Mouse (Mus musculus): Measurements from ENCODE around the gene Exosc5.

Gene Exosc5

GRCm38 (mm10) chr7:25680514-25681258 lies 21.7 kb downstream of the Exosc5 start, which contains the start of gene B9d2:
B9d2 (plus strand) TSS chr7:25680780.
- Histone ChIP-seq H3K36me3 (ENCODE audit: control insufficient read depth, insufficient read depth, low read length, poor library complexity, severe bottlenecking) (no peaks in the 10 kb centered on the region), H3K27me3 (ENCODE audit: control insufficient read depth, insufficient read depth, low read length, poor library complexity, severe bottlenecking) (no peaks in the 10 kb centered on the region)
- DNase-seq (ENCODE audit: low read depth, low spot score): peak; percentile 98

- no peaks in the 10 kb centered on the region; the same call in 1 of the 2 replicates for H3K36me3 ChIP-seq (ENCODE audit: control insufficient read depth, insufficient read depth, low read length, poor library complexity, severe bottlenecking)
- DNase-seq (ENCODE audit: low read depth, low spot score): peak; percentile 58
- H3K27me3 ChIP-seq (ENCODE audit: control insufficient read depth, insufficient read depth, low read length, poor library complexity, severe bottlenecking): no peaks in the 10 kb centered on the region
Measured at GRCm38 (mm10) chr7:25681341-25682231, 22.6 kb downstream of the Exosc5 start.

- Histone ChIP-seq H3K36me3 (ENCODE audit: control insufficient read depth, insufficient read depth, low read length, poor library complexity, severe bottlenecking) (no peaks in the 10 kb centered on the region; the same call in 1 of the 2 replicates), H3K27me3 (ENCODE audit: control insufficient read depth, insufficient read depth, low read length, poor library complexity, severe bottlenecking) (no peaks in the 10 kb centered on the region)
- DNase-seq (ENCODE audit: low read depth, low spot score): peak; percentile 85
Measured at GRCm38 (mm10) chr7:25683474-25684180, 24.7 kb downstream of the Exosc5 start.

- no peak for DNase-seq (ENCODE audit: low read depth, low spot score)
- Histone ChIP-seq H3K36me3 (ENCODE audit: control insufficient read depth, insufficient read depth, low read length, poor library complexity, severe bottlenecking) (no peaks in the 10 kb centered on the region; the same call in 1 of the 2 replicates), H3K27me3 (ENCODE audit: control insufficient read depth, insufficient read depth, low read length, poor library complexity, severe bottlenecking) (no peaks in the 10 kb centered on the region)
Measured at GRCm38 (mm10) chr7:25684659-25685058, 25.7 kb downstream of the Exosc5 start.

GRCm38 (mm10) chr7:25685926-25686470 lies 27.0 kb downstream of the Exosc5 start:
- Histone ChIP-seq H3K36me3 (ENCODE audit: control insufficient read depth, insufficient read depth, low read length, poor library complexity, severe bottlenecking) (no peaks in the 10 kb centered on the region; the same call in none of the 2 replicates), H3K27me3 (ENCODE audit: control insufficient read depth, insufficient read depth, low read length, poor library complexity, severe bottlenecking) (no peaks in the 10 kb centered on the region)
- DNase-seq (ENCODE audit: low read depth, low spot score): no peak

- Histone ChIP-seq H3K27me3 (ENCODE audit: control insufficient read depth, insufficient read depth, low read length, poor library complexity, severe bottlenecking) (no peaks in the 10 kb centered on the region), H3K36me3 (ENCODE audit: control insufficient read depth, insufficient read depth, low read length, poor library complexity, severe bottlenecking) (peaks cover under 1% of the 10 kb centered on the region)
- peak; percentile 94 for DNase-seq (ENCODE audit: low read depth, low spot score)
Measured at GRCm38 (mm10) chr7:25686680-25687531, 27.9 kb downstream of the Exosc5 start, which contains the start of gene Tgfb1. Tgfb1 (plus strand) TSS chr7:25687002.

GRCm38 (mm10) chr7:25687811-25688401 lies 28.9 kb downstream of the Exosc5 start:
- DNase-seq (ENCODE audit: low read depth, low spot score): peak; percentile 72

GRCm38 (mm10) chr7:25688810-25689586 lies 30.0 kb downstream of the Exosc5 start:
- Histone ChIP-seq H3K27me3 (ENCODE audit: control insufficient read depth, insufficient read depth, low read length, poor library complexity, severe bottlenecking) (no peaks in the 10 kb centered on the region), H3K36me3 (ENCODE audit: control insufficient read depth, insufficient read depth, low read length, poor library complexity, severe bottlenecking) (peaks cover 13% of the 10 kb centered on the region)
- peak; percentile 93 for DNase-seq (ENCODE audit: low read depth, low spot score)

More at GRCm38 (mm10) chr7:25687811-25688401, 28.9 kb downstream of the Exosc5 start:
- H3K36me3 ChIP-seq (ENCODE audit: control insufficient read depth, insufficient read depth, low read length, poor library complexity, severe bottlenecking): peaks cover 9% of the 10 kb centered on the region
- H3K27me3 ChIP-seq (ENCODE audit: control insufficient read depth, insufficient read depth, low read length, poor library complexity, severe bottlenecking): no peaks in the 10 kb centered on the region

- no peak for DNase-seq (ENCODE audit: low read depth, low spot score)
- H3K36me3 ChIP-seq (ENCODE audit: control insufficient read depth, insufficient read depth, low read length, poor library complexity, severe bottlenecking): peaks cover 16% of the 10 kb centered on the region
Measured at GRCm38 (mm10) chr7:25689603-25690021, 30.6 kb downstream of the Exosc5 start.

GRCm38 (mm10) chr7:25690051-25690450 lies 31.1 kb downstream of the Exosc5 start:
- H3K36me3 ChIP-seq (ENCODE audit: control insufficient read depth, insufficient read depth, low read length, poor library complexity, severe bottlenecking): peaks cover 16% of the 10 kb centered on the region
- H3K27me3 ChIP-seq (ENCODE audit: control insufficient read depth, insufficient read depth, low read length, poor library complexity, severe bottlenecking): no peaks in the 10 kb centered on the region
- no peak for DNase-seq (ENCODE audit: low read depth, low spot score)

More at GRCm38 (mm10) chr7:25689603-25690021, 30.6 kb downstream of the Exosc5 start:
- no peaks in the 10 kb centered on the region for H3K27me3 ChIP-seq (ENCODE audit: control insufficient read depth, insufficient read depth, low read length, poor library complexity, severe bottlenecking)

GRCm38 (mm10) chr7:25694104-25694503 lies 35.1 kb downstream of the Exosc5 start:
- Histone ChIP-seq H3K27me3 (ENCODE audit: control insufficient read depth, insufficient read depth, low read length, poor library complexity, severe bottlenecking) (no peaks in the 10 kb centered on the region), H3K36me3 (ENCODE audit: control insufficient read depth, insufficient read depth, low read length, poor library complexity, severe bottlenecking) (peaks cover 30% of the 10 kb centered on the region)
- no peak for DNase-seq (ENCODE audit: low read depth, low spot score)

- Histone ChIP-seq H3K27me3 (ENCODE audit: control insufficient read depth, insufficient read depth, low read length, poor library complexity, severe bottlenecking) (no peaks in the 10 kb centered on the region), H3K36me3 (ENCODE audit: control insufficient read depth, insufficient read depth, low read length, poor library complexity, severe bottlenecking) (peaks cover 34% of the 10 kb centered on the region)
- no peak for DNase-seq (ENCODE audit: low read depth, low spot score)
Measured at GRCm38 (mm10) chr7:25699851-25700250, 40.9 kb downstream of the Exosc5 start.
